22 mouse cellular contexts compared by ENCODE assay signal in the genomic region with DNA sequence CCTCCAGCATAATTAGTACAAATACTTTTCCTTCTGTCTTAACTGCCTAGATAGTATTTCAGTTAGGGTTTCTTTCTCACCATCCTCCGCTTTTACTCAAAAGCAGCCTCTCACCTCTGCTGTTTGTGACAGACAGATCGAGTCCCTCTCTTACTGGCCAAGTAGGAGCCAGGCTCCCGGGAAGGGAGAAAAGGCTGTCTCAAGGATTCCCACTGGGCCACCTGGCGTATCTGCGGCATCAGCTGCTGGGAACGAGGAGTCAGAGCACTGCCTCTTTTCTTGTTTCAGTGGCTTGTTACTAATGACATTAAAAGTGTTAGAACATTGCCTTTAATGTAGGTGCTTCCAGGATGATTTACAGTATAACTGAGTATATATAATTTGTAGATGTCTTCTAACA.
"Had no signal": no experiment of that assay in that cellular context is flagged by ENCODE, and none has a peak within 500 bp of the region (broad histone marks: within the 10 kb centered on the region; RNA-seq: fewer than 3 reads in every experiment).

No protein-coding gene starts in this region.

- H3K4me3 ChIP-seq: heart, adult 2 months; heart, embryonic 10.5 days; heart, embryonic 12.5 days; hindbrain, embryonic 10.5 days; hindbrain, embryonic 13.5 days; hindbrain, embryonic 15.5 days; kidney, embryonic 15.5 days; limb, embryonic 13.5 days; limb, embryonic 15.5 days had no signal

- H3K9ac ChIP-seq: heart, embryonic 12.5 days; hindbrain, embryonic 15.5 days; kidney, embryonic 15.5 days; limb, embryonic 13.5 days; limb, embryonic 15.5 days had no signal

- H3K9me3 ChIP-seq: heart, embryonic 10.5 days; heart, embryonic 12.5 days; hindbrain, embryonic 10.5 days; hindbrain, embryonic 13.5 days; hindbrain, embryonic 15.5 days; kidney, embryonic 15.5 days; limb, embryonic 13.5 days; limb, embryonic 15.5 days had no signal

- H3K27me3 ChIP-seq: heart, embryonic 12.5 days; hindbrain, embryonic 13.5 days; hindbrain, embryonic 15.5 days; kidney, embryonic 15.5 days; limb, embryonic 13.5 days; limb, embryonic 15.5 days had no signal

- H3K4me2 ChIP-seq: heart, embryonic 12.5 days; hindbrain, embryonic 13.5 days; hindbrain, embryonic 15.5 days; kidney, embryonic 15.5 days; limb, embryonic 13.5 days; limb, embryonic 15.5 days had no signal

- H3K27ac ChIP-seq: heart, adult 2 months; heart, embryonic 10.5 days; hindbrain, embryonic 10.5 days; hindbrain, embryonic 13.5 days; hindbrain, embryonic 15.5 days; hindbrain, postnatal 0 days; kidney, embryonic 15.5 days; kidney, postnatal 0 days; limb, embryonic 13.5 days; limb, embryonic 15.5 days had no signal

- ATAC-seq: hindbrain, postnatal 0 days; intestine, embryonic 16.5 days had no signal

- DNase-seq: gastrocnemius, postnatal 14 days; gastrocnemius, postnatal 36 days; heart, adult 11 months; heart, adult 2 months; heart, postnatal 10 days; heart, postnatal 4 days; kidney, adult 11 months; kidney, adult 9 months; layer of hippocampus, adult 9-11 months; layer of hippocampus, postnatal 36 days; left cerebral cortex, postnatal 4 days had no signal
